Mouse (Mus musculus) macrophage (primary cell): ENCODE results near the gene Bud23. TPM values are rescaled to one million over a fixed set of nuclear protein-coding genes. Genes with fewer than 3 reads are reported as not detected.

Experiments used
- H3K27ac ChIP-seq: fragments of 350-480 bp; formaldehyde crosslinking; 2 replicates; pipeline ENCODE4 v1.9.0; 2021
- H3K36me3 ChIP-seq: fragments of 350-480 bp; formaldehyde crosslinking; 2 replicates; pipeline ENCODE4 v1.9.0; 2021; ENCODE audit errors: inconsistent target
- H3K4me3 ChIP-seq: fragments of 350-480 bp; formaldehyde crosslinking; 2 replicates; pipeline ENCODE4 v1.9.0; 2021; ENCODE audit errors: inconsistent target
- H3K79me2 ChIP-seq: fragments of 350-480 bp; formaldehyde crosslinking; 2 replicates; pipeline ENCODE4 v1.9.0; 2021; ENCODE audit errors: inconsistent target
- WGBS: methylation state at CpG from one replicate; pipeline ENCODE4 v1.1.7; 2026; ENCODE audit warnings: inconsistent platforms; ENCODE audit not compliant: missing documents; 5-methylcytosine and 5-hydroxymethylcytosine counted together
- polyA plus RNA-seq: library from polyadenylated mRNA; stranded (reverse); fragments of 250-400 nt; gene quantifications from 3 replicates; pipeline ENCODE4 v1.2.4, GENCODE M21; 2018; ENCODE audit warnings: inconsistent platforms

Gene Bud23
- polyA plus RNA-seq, 1 experiment from 2014 or later = 28.5 TPM

- no peak overlapping the region for H3K27ac ChIP-seq
- no peak overlapping the region for H3K4me3 ChIP-seq
- H3K36me3 ChIP-seq = no peaks in the 10 kb centered on the region
- WGBS = 69% methylated on average over 4 of the region's 4 CpGs
- H3K79me2 ChIP-seq = no peaks in the 10 kb centered on the region
Observed at GRCm38 (mm10) chr5:135016224-135016759, 48.5 kb downstream of the Bud23 start.

GRCm38 (mm10) chr5:135015497-135015896 is 49.3 kb downstream of the Bud23 start:
- WGBS = 17% methylated on average over 7 of the region's 7 CpGs
- H3K4me3 ChIP-seq = no peak overlapping the region
- H3K27ac ChIP-seq = no peak overlapping the region
- no peaks in the 10 kb centered on the region for H3K79me2 ChIP-seq
- H3K36me3 ChIP-seq = no peaks in the 10 kb centered on the region

- WGBS = 29% methylated on average over 16 of the region's 16 CpGs
- no peak overlapping the region for H3K4me3 ChIP-seq
- no peak overlapping the region for H3K27ac ChIP-seq
Observed at GRCm38 (mm10) chr5:135012671-135013441, 51.9 kb downstream of the Bud23 start.

GRCm38 (mm10) chr5:135011809-135012613 is 52.7 kb downstream of the Bud23 start:
- H3K36me3 ChIP-seq = no peaks in the 10 kb centered on the region
- H3K4me3 ChIP-seq = no peak overlapping the region
- 88% methylated on average over 26 of the region's 26 CpGs for WGBS
- H3K79me2 ChIP-seq = no peaks in the 10 kb centered on the region
- H3K27ac ChIP-seq = no peak overlapping the region

More at GRCm38 (mm10) chr5:135012671-135013441, 51.9 kb downstream of the Bud23 start:
- Histone ChIP-seq H3K36me3 (no peaks in the 10 kb centered on the region), H3K79me2 (no peaks in the 10 kb centered on the region)

GRCm38 (mm10) chr5:135010841-135011743 is 53.7 kb downstream of the Bud23 start:
- Histone ChIP-seq H3K79me2 (no peaks in the 10 kb centered on the region), H3K27ac (no peak overlapping the region), H3K36me3 (no peaks in the 10 kb centered on the region), H3K4me3 (no peak overlapping the region)
- WGBS = 84% methylated on average over 24 of the region's 25 CpGs

GRCm38 (mm10) chr5:135010320-135010709 is 54.4 kb downstream of the Bud23 start:
- peak overlapping the region; percentile 65 for H3K4me3 ChIP-seq

GRCm38 (mm10) chr5:135009590-135010319 is 55.0 kb downstream of the Bud23 start:
- Histone ChIP-seq H3K36me3 (no peaks in the 10 kb centered on the region), H3K27ac (peak overlapping the region; percentile 93), H3K79me2 (no peaks in the 10 kb centered on the region), H3K4me3 (peak overlapping the region; percentile 65)
- under 1% methylated on average over 37 of the region's 37 CpGs for WGBS

More at GRCm38 (mm10) chr5:135010320-135010709, 54.4 kb downstream of the Bud23 start:
- Histone ChIP-seq H3K27ac (peak overlapping the region; percentile 93), H3K36me3 (no peaks in the 10 kb centered on the region), H3K79me2 (no peaks in the 10 kb centered on the region)
- 28% methylated on average over 6 of the region's 7 CpGs for WGBS

GRCm38 (mm10) chr5:135008671-135009589 is 55.8 kb downstream of the Bud23 start, which contains the start of gene Abhd11:
Gene Abhd11, plus strand, starts transcription at chr5:135009152.
- no peaks in the 10 kb centered on the region for H3K79me2 ChIP-seq
- H3K4me3 ChIP-seq = peak within 1 kb of the TSS; percentile 65
- under 1% methylated on average over 52 of the region's 52 CpGs for WGBS
- no peaks in the 10 kb centered on the region for H3K36me3 ChIP-seq
- H3K27ac ChIP-seq = peak within 1 kb of the TSS; percentile 93

- Histone ChIP-seq H3K4me3 (peak overlapping the region; percentile 65), H3K79me2 (no peaks in the 10 kb centered on the region), H3K36me3 (no peaks in the 10 kb centered on the region), H3K27ac (peak overlapping the region; percentile 93)
- WGBS = 35% methylated on average over 15 of the region's 16 CpGs
Observed at GRCm38 (mm10) chr5:135007802-135008571, 56.8 kb downstream of the Bud23 start.
